Mouse (Mus musculus): Measurements from ENCODE around the gene Arl15.

- TF ChIP-seq EP300 (optimal IDR thresholded peaks at IDR 0.05) = no peak
- no peak for TF ChIP-seq CTCF (IDR thresholded peaks at IDR 0.05; ENCODE audit: low read depth)
Observed at GRCm38 (mm10) chr13:113918668-113919067, 124.4 kb downstream of the Arl15 start.
